In genomic region chr1:93100243-93100575, GRCm38 (mm10) we compare ENCODE assay signal across 8 mouse cellular contexts. TPM values are rescaled to one million over a fixed set of nuclear protein-coding genes. Genes with fewer than 3 reads are reported as not detected.
DNase-seq lines count a peak whose midpoint lies in the region; ATAC-seq and TF ChIP-seq lines count a peak whose summit lies in the region.

No protein-coding gene starts in this region.

- no peaks in the 10 kb centered on the region for H3K36me3 ChIP-seq in forebrain, postnatal 0 days (ENCODE audit: insufficient read depth)
- H3K36me3 ChIP-seq in limb, embryonic 11.5 days (ENCODE audit: control insufficient read depth, insufficient read depth, low read length): no peaks in the 10 kb centered on the region

- H3K4me2 ChIP-seq in forebrain, postnatal 0 days (ENCODE audit: low read depth): peak overlapping the region; percentile 96
- peak overlapping the region; percentile 89 for H3K4me2 ChIP-seq in limb, embryonic 11.5 days (ENCODE audit: low read depth, severe bottlenecking)

- peak overlapping the region; percentile 97 for H3K27ac ChIP-seq in forebrain, postnatal 0 days (ENCODE audit: low read depth, low read length)
- no peak overlapping the region for H3K27ac ChIP-seq in limb, embryonic 11.5 days (replicated peaks; ENCODE audit: low read depth, low read length)
- H3K27ac ChIP-seq in olfactory bulb, adult 2 months (ENCODE audit: insufficient read depth, low read depth, low read length): peak overlapping the region; percentile 30; the same call in 1 of the 2 replicates

- ATAC-seq in forebrain, postnatal 0 days: no peak
- ATAC-seq in limb, embryonic 11.5 days (ENCODE audit: insufficient number of reproducible peaks, low FRiP score, low TSS enrichment, low read depth): no peak

- peaks cover 12% of the 10 kb centered on the region; the same call in 1 of the 2 replicates for H3K4me1 ChIP-seq in forebrain, postnatal 0 days (ENCODE audit: insufficient read depth)
- peaks cover 8% of the 10 kb centered on the region; the same call in 1 of the 2 replicates for H3K4me1 ChIP-seq in limb, embryonic 11.5 days (ENCODE audit: control insufficient read depth, insufficient read depth, low read length)
- H3K4me1 ChIP-seq in olfactory bulb, adult 2 months (ENCODE audit: control insufficient read depth, insufficient read depth, low read length): peaks cover 40% of the 10 kb centered on the region

- peak; percentile 58 to 74 for DNase-seq in left cerebral cortex, postnatal 14 days (ENCODE audit: low spot score in 2 of 2)
- DNase-seq in left cerebral cortex, adult 11 months (ENCODE audit: low spot score): no peak
- DNase-seq in cerebellum, adult 9-11 months: peak; percentile 76
- DNase-seq in forebrain, postnatal 0 days: no peak
- no peak for DNase-seq in limb, embryonic 11.5 days (ENCODE audit: low spot score)
- DNase-seq in frontal cortex, postnatal 25 days (ENCODE audit: low spot score in 2 of 2): no peak
- no peak for DNase-seq in thymus, postnatal 4 days

- H3K4me3 ChIP-seq in forebrain, postnatal 0 days (ENCODE audit: low read depth, low read length): peak overlapping the region; percentile 76
- H3K4me3 ChIP-seq in limb, embryonic 11.5 days (ENCODE audit: low read depth, low read length): peak overlapping the region; percentile 55
- H3K4me3 ChIP-seq in olfactory bulb, adult 2 months (ENCODE audit: insufficient read depth, low read depth, low read length): peak overlapping the region; percentile 62

- TF ChIP-seq CTCF in forebrain, postnatal 0 days (IDR thresholded peaks at IDR 0.05; ENCODE audit: low read depth): no peak
- TF ChIP-seq CTCF in olfactory bulb, adult 2 months (IDR thresholded peaks at IDR 0.05; ENCODE audit: insufficient read depth, low read depth, low read length): no peak

- intact Hi-C loops in left cerebral cortex, postnatal 14 days (cut with DNase I): no loop called here

- TF ChIP-seq POLR2A in olfactory bulb, adult 2 months (IDR thresholded peaks at IDR 0.05; ENCODE audit: insufficient read depth, low read depth, low read length): no peak

- H3K9ac ChIP-seq in forebrain, postnatal 0 days: peak overlapping the region; percentile 92
- H3K9ac ChIP-seq in limb, embryonic 11.5 days (ENCODE audit: low read length): no peak overlapping the region

- H3K27me3 ChIP-seq in forebrain, postnatal 0 days (ENCODE audit: insufficient read depth, low read length): no peaks in the 10 kb centered on the region
- H3K27me3 ChIP-seq in limb, embryonic 11.5 days (ENCODE audit: control insufficient read depth, insufficient read depth, low read length): peaks cover 47% of the 10 kb centered on the region

- 2% methylated on average over 18 of the region's 18 CpGs for WGBS in forebrain, postnatal 0 days
- 2% methylated on average over 18 of the region's 18 CpGs for WGBS in limb, embryonic 11.5 days
- WGBS in olfactory bulb, adult 2 months: 1% methylated on average over 18 of the region's 18 CpGs

- no peaks in the 10 kb centered on the region for H3K9me3 ChIP-seq in forebrain, postnatal 0 days (ENCODE audit: low read length)
- H3K9me3 ChIP-seq in limb, embryonic 11.5 days (ENCODE audit: control insufficient read depth, low read length): no peaks in the 10 kb centered on the region

RNA-seq across cellular contexts. Expression of gene Kif1a, which starts 1.5 kb away (rescaled TPM):
- 100 to 1,000 TPM; 813 to 815 TPM for total RNA-seq in left cerebral cortex, postnatal 14 days (2021)
- total RNA-seq in forebrain, postnatal 0 days (2014; rRNA removed): 409 and 465 TPM in 2 replicates
- polyA plus RNA-seq in forebrain, postnatal 0 days (2015; fragmentation: Nextera tagmentation; extraction: Ambion mirVana): 381 and 564 TPM in 2 replicates
- polyA plus RNA-seq in limb, embryonic 11.5 days (2014; fragmentation: Nextera tagmentation; extraction: Ambion mirVana): 7.3 and 8.0 TPM in 2 replicates
- 456 and 729 TPM in 2 replicates for polyA plus RNA-seq in olfactory bulb, adult 2 months (2012; ENCODE audit: insufficient read depth, insufficient read length, low replicate concordance, missing spikeins)

RNA-seq across cellular contexts. Expression of gene Agxt, which starts 34.8 kb away (rescaled TPM):
- total RNA-seq in left cerebral cortex, postnatal 14 days (2021): not detected
- not detected in 2 replicates for total RNA-seq in forebrain, postnatal 0 days (2014; rRNA removed)
- polyA plus RNA-seq in forebrain, postnatal 0 days (2015; fragmentation: Nextera tagmentation; extraction: Ambion mirVana): not detected in 2 replicates
- not detected in 2 replicates for polyA plus RNA-seq in limb, embryonic 11.5 days (2014; fragmentation: Nextera tagmentation; extraction: Ambion mirVana)
- polyA plus RNA-seq in olfactory bulb, adult 2 months (2012; ENCODE audit: insufficient read depth, insufficient read length, low replicate concordance, missing spikeins): not detected in 2 replicates

Comparison
In these comparisons a context has a peak if more than half of its experiments do, and no peak if none do; other contexts are left out.
1. DNase-seq: peak in left cerebral cortex, postnatal 14 days (2 of 2) and cerebellum, adult 9-11 months (single experiment); none in left cerebral cortex, adult 11 months (single experiment), forebrain, postnatal 0 days (single experiment), limb, embryonic 11.5 days (single experiment), frontal cortex, postnatal 25 days (0 of 2) and thymus, postnatal 4 days (single experiment).
2. RNA of gene Kif1a, which starts 1.5 kb away (polyA plus RNA-seq): 456 to 729 TPM in olfactory bulb, adult 2 months and 381 to 564 TPM in forebrain, postnatal 0 days; 7.3 to 8.0 TPM in limb, embryonic 11.5 days; every median in the first group is over 10 times any median in the second.
3. Peak in every context shown above with its lines, with median percentiles within 50 percentile points of each other: H3K4me3 ChIP-seq.